Mouse (Mus musculus): Measurements from ENCODE around the gene Gm49405.
"Not testable (repeated sequence)": the region's sequence is repeated elsewhere in the genome, so short reads cannot be mapped to it uniquely, and the experiment has no call there.

The Gm49405 gene

DNA sequence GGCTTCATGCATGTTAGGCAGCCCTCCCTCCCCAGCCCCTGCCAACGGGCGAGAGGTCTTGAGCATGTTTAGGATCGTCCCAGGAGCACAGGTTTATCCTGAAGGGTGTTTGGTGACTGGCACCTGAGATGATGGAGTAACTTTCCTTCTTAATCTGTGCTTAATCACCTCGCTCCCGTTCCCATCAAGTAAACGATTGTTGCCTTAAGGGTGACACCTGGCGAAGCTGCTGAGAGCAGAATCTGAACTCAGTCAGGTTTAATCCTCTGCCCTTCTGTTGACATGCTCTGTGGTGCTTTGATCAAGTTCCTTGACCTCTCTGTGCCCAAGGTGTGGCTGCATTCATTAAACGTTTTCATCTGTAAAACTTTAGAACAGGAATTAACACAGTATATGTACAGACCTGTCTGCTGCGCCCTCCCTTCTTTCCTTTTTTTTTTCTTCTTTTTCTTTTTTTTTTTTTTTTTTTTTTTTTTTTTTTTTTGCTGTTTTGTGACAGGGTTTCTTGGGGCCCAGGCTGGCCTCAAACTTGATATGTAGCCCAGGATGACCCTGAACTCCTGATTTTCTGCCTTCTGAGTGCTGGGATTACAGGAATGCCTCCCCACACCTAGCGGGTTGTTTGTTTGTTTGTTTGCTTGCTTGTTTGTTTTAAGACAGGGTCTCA is 17.6 kb downstream of the Gm49405 start:
- DNase-seq = no peak

DNA sequence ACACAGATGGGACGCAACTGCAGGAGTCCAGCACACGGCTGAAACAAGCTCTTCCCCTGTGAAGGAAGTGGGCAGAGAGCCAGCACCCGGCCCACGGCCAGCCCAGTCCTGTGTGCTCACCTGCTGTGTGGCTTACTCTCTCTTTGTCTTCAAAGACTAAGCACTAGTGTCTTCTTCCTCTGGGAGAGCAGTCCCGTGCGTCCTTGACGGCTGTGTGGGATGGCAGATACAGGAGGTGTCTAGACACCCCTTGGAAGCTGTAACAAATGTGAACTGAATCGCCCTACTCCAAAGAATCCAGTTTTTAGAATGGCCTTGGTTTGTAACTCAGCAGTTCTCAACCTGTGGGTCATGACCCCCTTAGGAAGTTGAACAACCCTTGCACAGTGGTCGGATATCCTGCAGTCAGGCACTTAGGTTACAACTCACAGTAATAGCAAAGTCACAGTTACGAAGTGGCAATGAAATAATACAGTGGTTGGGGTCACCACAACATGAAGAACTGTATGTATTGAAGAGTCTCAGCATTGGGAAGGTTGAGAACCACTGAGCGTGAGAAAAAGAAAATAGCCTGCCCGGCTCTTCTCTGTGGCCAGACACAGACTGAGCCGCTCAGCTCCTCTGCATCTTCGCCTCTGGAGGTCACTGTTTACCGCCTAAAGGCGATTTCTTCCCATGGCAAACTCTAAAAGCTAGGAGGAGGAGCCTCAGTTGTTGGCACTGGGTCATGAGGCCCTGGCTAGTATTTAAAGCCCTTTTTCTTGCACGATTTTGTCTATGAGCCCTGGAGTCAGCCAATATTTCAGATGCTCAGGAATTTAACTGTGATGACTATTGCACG is 18.5 kb downstream of the Gm49405 start:
- DNase-seq = peak; percentile 80

DNA sequence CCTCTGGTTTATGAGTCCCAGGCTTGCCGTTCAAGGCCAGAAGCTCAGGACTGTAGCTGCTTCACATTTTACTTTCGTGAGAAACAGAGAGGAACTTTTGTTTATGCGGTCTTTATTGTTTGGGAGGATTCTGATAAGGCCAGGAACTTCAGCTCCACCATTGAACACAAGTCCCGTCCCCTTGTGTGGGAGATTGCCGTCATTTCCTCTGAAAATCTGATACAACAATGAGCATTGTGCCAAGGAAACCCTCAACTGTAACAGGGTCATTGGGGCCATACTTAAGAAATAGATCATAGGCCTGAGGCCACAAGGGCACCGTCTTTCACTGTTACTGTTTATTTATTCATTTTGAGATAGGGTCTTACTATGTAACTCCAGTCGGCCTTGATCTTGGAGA is 22.8 kb downstream of the Gm49405 start:
- DNase-seq = no peak

DNA sequence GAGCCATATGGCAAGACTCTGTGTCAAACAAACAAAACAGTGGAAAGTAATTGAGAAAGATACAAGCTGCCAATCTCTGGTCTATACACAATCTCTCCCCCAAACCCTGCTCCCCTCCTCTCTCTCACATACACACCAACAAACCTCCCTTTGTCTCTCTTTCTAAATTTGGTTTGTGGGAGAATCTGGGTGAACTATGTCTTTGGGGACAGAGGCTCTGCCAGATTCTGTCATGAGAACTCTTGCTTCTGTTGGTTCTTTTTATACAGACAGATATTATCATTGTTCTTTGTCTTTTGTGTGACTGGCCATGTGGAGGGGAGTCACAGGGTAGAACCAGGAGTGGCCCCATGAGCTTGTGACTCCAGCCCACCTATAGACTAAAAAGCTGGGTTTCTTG is 27.1 kb downstream of the Gm49405 start:
- DNase-seq = no peak

DNA sequence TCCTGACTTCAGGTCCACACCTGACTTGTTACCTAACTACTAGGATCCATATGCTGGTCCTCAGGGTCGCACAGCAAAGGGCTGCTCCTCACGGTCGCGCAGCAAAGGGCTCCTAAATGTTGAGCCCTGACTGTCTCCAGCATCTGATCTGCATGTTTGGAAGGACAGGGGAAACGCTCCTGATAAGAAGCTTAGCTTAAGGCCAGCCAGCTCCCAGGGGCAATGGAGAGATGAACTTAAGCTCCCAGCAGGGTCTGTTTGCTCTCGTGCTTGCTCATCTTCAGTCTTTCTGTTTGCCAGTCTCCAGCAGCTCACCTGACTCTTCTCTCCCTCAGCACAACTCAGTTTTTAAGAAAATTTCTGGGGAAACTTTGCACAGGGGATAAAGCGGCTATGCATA is 32.2 kb downstream of the Gm49405 start:
- no peak for DNase-seq

DNA sequence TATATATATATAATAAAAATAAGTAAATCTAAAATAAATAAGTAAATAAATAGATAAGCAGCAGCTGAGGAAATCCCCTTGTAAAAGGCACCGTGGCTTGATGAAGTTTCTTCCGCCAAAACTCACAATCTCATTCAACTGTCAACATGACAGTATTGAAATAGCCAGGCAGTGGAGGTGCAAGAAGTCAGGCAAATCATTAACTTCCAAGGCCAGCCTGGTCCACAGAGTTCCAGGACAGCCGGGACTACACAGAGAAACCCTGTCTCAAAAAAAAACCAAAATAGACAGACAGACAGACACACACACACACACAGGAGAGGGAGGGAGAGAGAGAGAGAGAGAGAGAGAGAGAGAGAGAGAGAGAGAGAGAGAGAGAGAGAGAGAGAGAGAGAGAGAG is 32.9 kb downstream of the Gm49405 start:
- no peak for DNase-seq

DNA sequence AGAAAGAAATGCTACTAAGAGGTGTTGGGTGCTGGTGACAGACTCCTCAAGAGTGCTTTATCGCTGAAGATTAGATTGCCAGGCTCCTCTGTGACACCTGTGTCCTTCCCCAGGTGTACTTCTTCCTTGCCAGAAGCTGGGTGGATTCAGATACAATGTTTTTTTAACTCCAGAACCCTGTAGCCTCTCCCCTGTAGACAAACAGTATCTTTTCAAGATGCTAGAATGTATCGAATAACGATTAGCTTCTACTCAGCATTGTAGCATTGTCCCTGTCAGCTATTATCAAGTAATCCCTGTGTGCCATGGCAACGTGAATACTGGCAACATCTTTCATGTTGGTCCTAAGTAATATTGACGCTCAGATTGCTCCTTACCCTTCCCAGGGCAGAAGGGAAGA is 33.3 kb downstream of the Gm49405 start:
- no peak for DNase-seq

DNA sequence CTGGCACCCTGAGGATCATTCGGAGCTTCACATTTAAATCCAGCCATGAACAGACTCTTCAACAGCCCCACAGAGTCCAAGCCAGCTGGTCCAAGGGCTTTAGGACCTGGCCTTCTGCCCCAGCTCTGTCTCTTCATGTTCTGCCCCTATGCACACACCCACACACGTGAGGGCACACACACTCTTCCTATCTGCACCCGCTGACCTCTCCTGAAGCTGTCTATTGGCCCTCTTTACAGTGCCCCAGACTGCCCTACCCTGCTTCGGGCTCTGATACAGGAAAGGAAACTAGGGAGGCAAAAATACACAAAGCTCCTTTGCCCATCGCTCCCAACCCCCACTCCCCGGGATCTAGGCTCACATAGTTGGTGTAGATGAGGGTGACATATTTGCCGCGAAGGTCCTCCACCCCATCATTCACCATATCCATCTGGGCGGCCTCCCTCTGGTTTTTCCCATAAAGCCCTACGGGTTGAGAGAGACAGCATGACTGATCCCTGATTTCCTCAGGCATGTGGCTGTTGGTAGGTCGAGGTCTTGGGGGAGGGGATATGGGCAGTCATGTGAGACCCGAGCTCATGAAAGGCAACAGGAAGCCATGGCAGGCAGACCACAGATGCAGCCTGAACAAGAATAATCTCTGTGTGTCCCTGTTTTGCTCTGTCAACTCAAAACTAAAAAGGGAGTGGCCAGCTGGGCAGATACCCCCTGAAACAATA is 36.1 kb downstream of the Gm49405 start:
- DNase-seq = no peak

DNA sequence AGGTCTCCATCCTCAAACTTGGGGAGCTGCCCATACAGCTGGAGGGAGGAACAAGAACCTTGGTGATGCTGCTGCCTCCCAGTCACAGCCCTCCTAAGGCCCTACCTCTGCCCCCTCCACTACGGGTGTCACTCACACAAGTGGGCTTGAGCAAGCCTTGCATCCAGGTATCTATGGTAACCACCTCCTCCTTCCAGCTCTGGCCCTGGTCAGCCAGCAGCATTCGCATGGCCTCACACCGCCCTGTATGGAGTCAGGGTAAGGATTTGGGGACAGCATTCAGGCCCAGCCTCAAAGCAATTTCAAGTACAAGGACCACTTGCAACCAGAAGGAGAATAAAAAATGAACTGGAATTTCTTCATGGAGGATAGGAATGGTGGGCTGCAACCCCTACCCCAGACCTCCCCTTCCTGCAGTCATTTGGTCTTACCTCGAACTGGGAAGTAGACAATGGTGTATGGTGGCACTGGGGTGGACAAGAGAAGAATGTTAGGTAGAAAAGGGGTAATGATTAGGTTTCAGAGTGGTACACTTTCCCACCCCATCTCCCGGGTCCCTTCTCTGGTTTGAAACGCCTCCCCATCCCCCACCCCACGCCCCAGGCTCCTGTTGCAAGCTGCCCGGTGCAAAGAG is 36.8 kb downstream of the Gm49405 start:
- not testable (repeated sequence) for DNase-seq

DNA sequence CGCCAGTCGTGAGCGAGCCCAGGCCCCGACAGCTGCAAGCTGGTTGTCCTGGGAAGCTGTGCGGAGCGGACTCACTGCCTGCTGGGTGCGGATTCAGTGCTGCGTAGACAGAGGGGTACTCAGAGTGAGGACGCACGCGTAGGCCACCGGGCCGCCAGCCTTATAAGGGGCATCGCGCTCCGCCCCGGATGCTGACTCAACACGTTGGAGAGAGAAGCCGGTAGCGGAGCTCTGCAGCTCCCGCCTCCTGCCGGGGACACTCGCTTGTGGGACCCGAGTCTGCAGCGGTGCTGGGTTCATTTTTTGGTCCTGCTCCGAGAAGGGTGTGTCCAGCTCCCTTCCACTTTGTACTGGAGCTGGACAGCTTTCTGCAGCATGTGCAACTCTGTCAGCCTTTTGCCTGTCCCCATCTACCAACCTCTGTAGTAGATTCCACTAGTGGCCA is 37.4 kb downstream of the Gm49405 start, which contains the start of gene Gstp1:
Gene Gstp1, minus strand, starts transcription at position 198 of the 445 bp plus-strand sequence.
- DNase-seq = peak; percentile 92

DNA sequence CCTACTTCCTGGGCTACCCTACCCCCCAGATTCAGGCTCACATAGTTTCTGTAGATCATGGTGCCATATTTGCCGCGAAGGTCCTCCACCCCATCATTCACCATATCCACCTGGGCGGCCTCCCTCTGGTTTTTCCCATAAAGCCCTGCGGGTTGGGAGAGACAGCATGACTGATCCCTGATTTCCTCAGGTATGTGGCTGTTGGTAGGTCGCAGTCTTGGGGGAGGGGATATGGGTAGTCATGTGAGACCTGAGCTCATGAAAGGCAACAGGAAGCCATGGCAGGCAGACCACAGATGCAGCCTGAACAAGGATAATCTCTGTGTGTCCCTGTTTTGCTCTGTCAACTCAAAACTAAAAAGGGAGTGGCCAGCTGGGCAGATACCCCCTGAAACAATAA is 40.5 kb downstream of the Gm49405 start:
- DNase-seq = not testable (repeated sequence)

DNA sequence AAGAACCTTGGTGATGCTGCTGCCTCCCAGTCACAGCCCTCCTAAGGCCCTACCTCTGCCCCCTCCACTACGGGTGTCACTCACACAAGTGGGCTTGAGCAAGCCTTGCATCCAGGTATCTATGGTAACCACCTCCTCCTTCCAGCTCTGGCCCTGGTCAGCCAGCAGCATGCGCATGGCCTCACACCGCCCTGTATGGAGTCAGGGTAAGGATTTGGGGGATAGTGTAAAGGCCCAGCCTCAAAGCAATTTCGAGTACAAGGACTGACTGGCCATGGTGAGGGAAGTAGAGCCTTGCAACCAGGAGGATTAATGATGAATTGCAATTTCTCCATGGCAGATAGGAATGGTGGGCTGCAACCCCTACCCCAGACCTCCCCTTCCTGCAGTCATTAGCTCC is 41.1 kb downstream of the Gm49405 start:
- not testable (repeated sequence) for DNase-seq

DNA sequence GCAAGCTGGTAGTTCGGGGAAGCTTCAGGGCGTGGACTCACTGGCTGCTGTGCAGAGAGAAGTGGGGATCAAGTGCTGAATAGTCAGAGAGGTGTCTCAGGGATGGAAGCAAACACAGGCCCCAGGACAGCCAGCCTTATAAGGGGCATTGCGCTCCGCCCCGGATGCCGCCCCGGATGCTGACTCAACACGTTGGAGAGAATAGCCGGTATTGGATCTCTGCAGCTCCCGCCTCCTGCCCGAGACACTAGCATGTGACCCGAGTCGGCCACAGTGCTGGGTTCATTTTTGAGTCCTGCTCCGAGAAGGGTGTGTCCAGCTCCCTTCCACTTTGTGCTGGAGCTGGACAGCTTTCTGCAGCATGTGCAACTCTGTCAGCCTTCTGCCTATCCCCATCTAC is 41.7 kb downstream of the Gm49405 start:
- DNase-seq = no peak

DNA sequence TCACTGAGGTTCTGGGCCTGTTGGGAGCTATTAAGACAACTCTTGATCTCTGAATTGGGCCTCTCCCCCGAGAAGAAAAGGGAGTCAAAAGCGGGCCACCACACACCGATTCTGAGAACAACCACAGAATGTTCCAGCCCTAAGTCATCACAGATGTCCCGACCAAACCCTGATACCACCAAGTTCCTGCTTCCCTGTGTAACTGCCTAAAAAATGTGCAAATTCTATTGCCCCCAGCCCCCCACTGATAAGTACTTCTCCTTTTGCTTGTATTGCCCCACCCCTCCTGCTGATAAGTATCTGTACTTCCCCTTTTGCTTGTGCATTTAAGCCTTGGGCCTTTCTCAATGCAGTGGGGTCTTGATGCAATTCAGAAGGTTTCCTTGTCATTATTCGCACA is 43.7 kb downstream of the Gm49405 start:
- DNase-seq = not testable (repeated sequence)

DNA sequence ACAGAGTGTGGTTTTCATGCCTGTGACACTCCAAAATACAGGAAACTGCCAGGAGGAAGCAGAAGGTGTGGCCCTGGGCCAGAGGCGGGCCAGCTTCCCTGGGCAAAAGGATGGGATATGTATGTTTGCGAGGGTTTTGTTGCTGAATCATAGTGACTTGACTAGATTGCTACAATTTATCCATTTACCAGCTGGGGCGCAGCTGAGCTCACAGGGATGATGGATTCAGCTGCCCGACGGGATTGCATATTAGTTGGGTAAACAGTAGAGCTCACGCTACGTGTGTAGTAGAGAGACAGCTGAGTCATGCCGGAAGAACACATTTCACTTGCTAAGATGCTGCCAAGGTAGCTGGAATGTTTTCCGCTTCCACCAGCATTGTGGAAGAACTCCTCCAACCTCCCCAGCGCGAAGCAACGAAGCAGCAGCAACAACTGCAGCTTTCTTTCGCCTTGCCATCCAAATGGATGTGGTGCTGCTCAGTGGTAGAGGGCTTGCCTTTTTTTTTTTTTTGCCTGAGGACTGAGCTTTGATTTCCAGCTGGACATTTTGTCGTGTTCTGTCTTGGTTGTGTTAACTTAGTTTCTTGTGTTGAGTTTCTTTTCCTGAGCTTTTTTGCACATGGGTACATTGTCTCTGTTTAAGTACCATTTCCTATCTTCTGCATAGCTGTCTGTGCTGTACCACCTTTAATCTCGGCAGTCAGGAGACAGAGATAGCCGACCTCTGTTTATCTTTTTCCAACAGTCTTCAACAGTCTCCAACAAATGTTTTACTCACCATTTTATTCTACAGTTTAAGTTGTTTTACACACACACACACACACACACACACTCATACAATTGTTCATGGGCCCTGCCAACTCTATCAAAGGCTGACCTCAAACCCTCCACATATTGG is 45.8 kb downstream of the Gm49405 start, which contains the start of gene Gstp2:
Gene Gstp2, minus strand, starts transcription at position 58 of the 900 bp plus-strand sequence.
- peak; percentile 91 for DNase-seq

DNA sequence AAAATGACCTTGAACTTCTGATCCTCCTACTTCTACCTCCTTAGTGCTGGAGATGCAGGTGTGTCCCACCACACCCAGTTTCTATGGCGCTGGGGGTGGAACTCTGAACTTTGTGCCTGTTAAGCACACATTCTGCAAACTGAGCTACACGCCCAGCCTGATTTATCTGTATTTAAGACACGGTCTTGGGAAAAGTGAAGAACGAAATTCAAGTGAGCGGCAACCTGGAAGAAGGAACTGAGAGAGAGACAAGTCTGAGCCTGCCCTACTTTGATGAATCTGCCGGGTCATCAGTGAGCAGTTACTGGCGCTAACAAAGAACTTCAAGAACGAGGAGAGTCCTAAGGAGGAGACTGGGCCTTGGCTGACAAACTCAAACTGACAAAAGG is 46.4 kb downstream of the Gm49405 start:
- DNase-seq = no peak

DNA sequence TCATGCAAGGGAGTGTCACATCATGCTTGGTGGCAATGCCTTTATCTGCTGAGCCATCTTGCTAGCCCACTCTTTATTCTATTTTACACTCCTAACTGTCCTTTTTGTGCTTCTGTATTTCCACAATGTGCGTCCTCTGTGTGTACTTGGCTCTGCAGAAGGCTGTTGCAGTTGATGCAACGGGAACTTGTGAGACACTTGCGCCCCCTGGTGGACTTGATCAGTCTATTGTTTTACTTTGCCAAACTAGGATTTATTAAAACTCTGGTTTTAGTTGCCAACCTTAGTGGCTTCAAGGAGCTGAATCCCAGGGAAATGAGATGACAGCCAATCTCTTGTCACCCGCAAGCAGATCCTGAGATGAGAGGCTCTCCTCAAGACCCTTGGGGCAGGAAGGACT is 47.4 kb downstream of the Gm49405 start:
- DNase-seq = peak; percentile 63

DNA sequence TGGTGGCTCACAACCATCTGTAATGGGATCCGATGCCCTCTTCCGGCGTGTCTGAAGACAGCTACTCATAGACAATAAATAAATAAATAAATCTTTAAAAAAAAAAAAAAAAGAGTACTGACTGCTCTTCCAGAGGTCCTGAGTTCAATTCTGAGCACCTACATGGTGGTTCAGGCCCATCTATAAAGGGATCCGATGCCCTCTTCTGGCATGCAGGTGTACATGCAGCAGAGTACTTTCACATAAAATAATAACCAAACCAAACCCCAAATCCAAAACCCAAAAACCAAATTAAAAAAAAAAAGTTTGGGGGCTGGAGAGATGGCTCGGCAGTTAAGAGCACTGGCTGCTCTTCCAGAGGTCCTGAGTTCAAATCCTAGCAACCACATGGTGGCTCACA is 48.6 kb downstream of the Gm49405 start:
- not testable (repeated sequence) for DNase-seq

DNA sequence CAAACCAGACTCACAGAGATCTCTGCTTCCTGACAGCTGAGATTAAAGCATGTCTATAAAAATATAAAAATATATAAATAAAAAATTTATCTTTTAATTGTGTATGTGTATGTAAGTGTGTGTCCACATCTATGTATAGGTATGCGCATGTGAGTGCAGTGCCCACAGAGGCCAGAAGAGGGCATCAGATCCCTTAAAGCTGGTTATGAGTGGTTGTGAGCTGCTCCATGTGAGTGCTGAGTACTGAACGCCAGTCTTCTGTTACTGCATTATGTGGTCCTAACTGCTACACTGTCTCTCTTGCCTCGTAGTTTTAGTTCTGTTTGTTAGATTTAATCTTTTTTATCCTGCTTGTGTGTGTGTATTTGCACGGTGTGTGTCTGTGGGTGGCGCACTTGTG is 50.6 kb downstream of the Gm49405 start:
- DNase-seq = no peak

DNA sequence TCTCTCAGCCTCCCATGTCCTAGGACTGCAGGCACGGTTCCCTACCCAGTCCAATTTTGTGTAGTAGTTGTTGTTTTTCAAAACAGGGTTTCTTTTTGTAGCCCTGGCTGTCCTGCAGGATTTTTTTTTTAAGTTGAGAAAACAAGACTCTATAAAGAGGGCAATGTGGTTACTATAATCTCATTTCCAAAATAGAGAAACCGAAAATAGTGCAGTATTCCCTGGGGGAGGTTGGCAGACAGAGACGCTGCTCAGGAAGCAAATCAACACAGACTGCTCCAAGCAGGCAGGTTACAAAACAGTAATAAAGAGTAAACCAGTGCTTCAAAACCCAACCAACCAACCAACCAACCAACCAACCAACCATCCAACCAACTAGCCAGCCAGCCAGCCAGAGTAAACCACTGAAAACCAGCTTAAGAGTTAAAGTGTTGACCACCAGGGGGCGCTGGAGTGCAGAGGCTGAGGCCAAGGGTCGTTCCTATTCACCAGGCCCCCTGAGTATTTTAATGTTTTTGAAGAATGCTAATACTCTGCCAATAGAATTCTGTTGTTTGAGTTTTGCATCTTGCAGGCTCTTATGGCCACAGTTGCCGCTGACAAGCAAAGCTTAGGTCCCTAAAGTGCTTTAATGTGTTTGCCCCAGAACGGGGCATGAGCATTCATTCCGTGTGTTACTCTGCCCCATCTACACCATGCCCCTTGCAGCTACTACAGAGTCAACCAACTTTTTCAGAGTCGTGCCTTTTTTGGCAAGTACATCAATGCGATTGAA is 51.5 kb downstream of the Gm49405 start:
- DNase-seq = no peak

DNA sequence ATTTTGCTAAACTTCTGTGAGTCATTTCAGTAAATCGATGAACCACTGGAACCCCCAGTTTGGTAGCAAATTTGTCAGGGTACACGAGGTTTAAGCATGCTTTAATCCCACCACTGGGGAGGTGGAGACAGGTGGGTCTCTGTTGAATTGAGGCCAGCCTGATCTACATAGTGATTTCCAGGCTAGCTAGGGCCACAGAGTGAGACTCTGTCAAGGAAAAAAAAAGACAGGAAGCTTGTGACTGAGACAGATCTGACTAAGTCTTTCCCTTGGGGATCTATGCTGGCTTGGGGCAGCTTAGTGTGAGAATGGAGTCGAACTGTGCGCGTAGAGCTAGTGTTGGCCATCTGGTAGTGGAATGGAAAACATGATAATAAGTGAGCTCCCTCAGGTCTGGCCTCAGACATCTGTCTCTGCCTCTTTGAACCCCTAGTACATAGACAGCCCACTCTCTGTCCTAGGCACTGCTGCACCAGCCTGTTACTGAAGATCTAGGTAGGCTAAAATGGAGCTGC is 52.1 kb downstream of the Gm49405 start:
- DNase-seq = no peak

Measured in right cerebral cortex, adult 18-20 months (tissue).